Mouse (Mus musculus): Measurements from ENCODE around the gene Slc35e1. TPM values are rescaled to one million over a fixed set of nuclear protein-coding genes. Genes with fewer than 3 reads are reported as not detected.
A peak's percentile ranks its signal among the peaks of the same experiment; 100 is the strongest.

Slc35e1 gene
- polyA plus RNA-seq, 1 experiment from 2014 or later, result 12.2 TPM

DNA sequence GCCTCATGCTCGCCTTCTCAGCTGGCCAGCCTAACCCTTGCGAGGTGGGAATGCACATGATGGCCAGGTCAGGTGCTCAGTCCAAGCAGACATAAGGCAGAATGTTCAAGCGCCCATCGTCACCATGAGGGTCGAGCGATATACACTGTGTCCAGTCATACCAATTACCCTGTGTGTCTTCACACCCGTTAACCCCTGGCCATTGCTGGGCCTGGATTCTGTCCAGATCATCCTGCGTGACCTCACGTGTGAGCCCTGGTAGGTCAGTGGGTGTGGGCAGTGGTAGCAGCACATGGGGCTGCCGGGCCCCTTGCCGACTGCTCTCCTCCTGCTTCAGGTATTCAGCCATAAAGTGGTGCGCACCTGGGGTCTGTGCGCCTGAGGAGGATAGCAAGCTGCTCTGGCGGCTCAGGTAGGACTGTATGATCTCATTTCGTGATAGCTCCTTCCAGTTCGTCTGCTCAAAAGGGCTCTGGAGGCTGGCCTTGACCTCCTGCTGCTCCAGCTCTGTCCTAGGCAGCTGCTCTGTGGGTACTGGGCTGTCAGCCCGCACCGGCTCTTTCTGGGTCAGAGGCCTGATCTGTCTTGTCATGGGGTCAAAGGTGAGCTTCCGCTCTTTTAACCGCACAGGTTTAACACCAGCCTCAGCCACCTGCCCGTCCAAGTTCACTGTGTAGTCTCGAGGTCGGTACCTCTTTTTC lies 3.1 kb upstream of the Slc35e1 start:
- H3K36me3 ChIP-seq (ENCODE audit: control insufficient read depth, insufficient read depth, low read length), result peaks cover 17% of the 10 kb centered on the region
- no peak overlapping the region for H3K27ac ChIP-seq (ENCODE audit: low read depth, low read length)
- peaks cover 31% of the 10 kb centered on the region for H3K4me1 ChIP-seq (ENCODE audit: control insufficient read depth, insufficient read depth, low read length)
- no peaks in the 10 kb centered on the region for H3K9me3 ChIP-seq (replicated peaks; ENCODE audit: control insufficient read depth, low read length)
- ATAC-seq (replicated peaks; ENCODE audit: insufficient number of reproducible peaks, low FRiP score, low TSS enrichment), result no peak
- H3K9ac ChIP-seq (ENCODE audit: low read depth, low read length), result no peak overlapping the region
- no peak overlapping the region for H3K4me2 ChIP-seq
- H3K4me3 ChIP-seq (ENCODE audit: low read depth, low read length), result no peak overlapping the region
- 89% methylated on average over 23 of the region's 23 CpGs for WGBS (ENCODE audit: insufficient replicate concordance)
- no peaks in the 10 kb centered on the region for H3K27me3 ChIP-seq (ENCODE audit: control insufficient read depth, insufficient read depth, low read length)

DNA sequence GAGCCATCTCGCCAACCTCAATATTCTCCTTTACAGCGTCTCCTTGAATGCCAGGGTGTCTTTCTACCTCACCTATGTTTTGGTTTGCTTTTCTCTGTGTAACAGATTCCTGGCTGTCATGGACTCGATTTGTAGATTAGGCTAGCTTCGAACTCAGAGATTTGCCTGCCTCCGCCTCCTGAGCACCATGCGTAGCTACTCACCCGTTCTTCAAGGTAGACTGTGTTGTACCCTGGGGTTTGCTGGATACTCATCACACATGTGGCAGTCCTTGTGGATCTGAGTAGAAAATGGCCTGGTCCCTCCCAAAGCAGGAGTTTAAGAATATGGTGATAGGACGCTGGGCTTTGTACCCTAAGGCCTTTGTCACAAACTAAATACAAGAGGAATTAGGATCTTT lies 967 bp upstream of the Slc35e1 start:
- no peaks in the 10 kb centered on the region for H3K27me3 ChIP-seq (ENCODE audit: control insufficient read depth, insufficient read depth, low read length)
- H3K36me3 ChIP-seq (ENCODE audit: control insufficient read depth, insufficient read depth, low read length), result peaks cover 23% of the 10 kb centered on the region
- no peak for ATAC-seq (replicated peaks; ENCODE audit: insufficient number of reproducible peaks, low FRiP score, low TSS enrichment)
- peaks cover 20% of the 10 kb centered on the region for H3K4me1 ChIP-seq (ENCODE audit: control insufficient read depth, insufficient read depth, low read length)
- H3K4me2 ChIP-seq, result peak overlapping the region; percentile 70
- 15% methylated on average over 8 of the region's 8 CpGs for WGBS (ENCODE audit: insufficient replicate concordance)
- H3K9ac ChIP-seq (ENCODE audit: low read depth, low read length), result peak overlapping the region; percentile 86
- peak overlapping the region; percentile 94 for H3K4me3 ChIP-seq (ENCODE audit: low read depth, low read length)
- no peaks in the 10 kb centered on the region for H3K9me3 ChIP-seq (replicated peaks; ENCODE audit: control insufficient read depth, low read length)
- H3K27ac ChIP-seq (ENCODE audit: low read depth, low read length), result peak overlapping the region; percentile 46; the same call in 1 of the 2 replicates

DNA sequence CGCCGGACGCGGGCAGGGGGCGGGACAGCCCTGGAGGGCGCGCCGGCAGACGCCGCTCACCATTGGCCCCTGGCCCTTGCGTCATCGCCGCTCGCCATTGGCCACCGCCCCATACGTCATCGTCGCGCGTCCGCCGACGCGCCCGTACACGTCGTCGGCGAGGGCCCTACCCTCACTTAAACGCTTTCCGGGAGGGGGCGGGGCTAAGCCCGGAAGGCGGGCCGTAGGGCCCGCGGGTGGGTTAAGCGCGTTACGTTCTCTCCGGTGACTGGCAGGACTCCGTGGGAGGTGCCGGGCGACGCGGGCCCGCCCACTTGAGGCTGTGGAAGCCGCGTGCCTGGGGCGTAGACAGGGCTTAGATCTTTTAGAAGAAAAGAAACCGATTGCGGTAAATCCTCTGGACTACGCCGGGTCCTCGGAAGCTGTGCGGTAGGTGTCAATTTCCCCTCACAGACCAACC lies 238 bp upstream of the Slc35e1 start:
- Histone ChIP-seq H3K9ac (ENCODE audit: low read depth, low read length) (peak overlapping the region; percentile 86), H3K27me3 (ENCODE audit: control insufficient read depth, insufficient read depth, low read length) (no peaks in the 10 kb centered on the region), H3K36me3 (ENCODE audit: control insufficient read depth, insufficient read depth, low read length) (peaks cover 25% of the 10 kb centered on the region), H3K4me3 (ENCODE audit: low read depth, low read length) (peak overlapping the region; percentile 94), H3K4me1 (ENCODE audit: control insufficient read depth, insufficient read depth, low read length) (peaks cover 20% of the 10 kb centered on the region), H3K4me2 (peak overlapping the region; percentile 70), H3K27ac (ENCODE audit: low read depth, low read length) (peak overlapping the region; percentile 46), H3K9me3 (replicated peaks; ENCODE audit: control insufficient read depth, low read length) (no peaks in the 10 kb centered on the region)
- WGBS (ENCODE audit: insufficient replicate concordance), result under 1% methylated on average over 52 of the region's 56 CpGs
- peak; percentile 97 for ATAC-seq (replicated peaks; ENCODE audit: insufficient number of reproducible peaks, low FRiP score, low TSS enrichment)

DNA sequence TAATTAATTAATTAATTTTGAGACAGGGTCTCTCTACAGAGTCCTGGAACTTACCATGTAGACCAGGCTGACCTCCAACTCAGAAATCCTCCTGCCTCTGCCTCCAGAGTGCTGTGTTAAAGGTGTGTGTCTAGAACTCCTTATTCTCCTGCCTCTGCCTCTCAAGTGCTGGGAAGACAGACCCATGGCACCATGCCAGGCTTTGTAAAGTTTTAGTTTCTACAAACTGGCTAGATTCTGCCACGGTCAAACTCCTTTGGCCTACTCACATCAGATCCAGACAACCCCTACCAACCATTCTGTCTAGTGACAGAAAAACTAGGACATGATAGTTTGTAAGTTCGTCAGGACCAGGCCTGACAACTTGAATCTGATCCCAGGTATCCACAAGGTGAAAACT lies 1.4 kb downstream of the Slc35e1 start:
- H3K27me3 ChIP-seq (ENCODE audit: control insufficient read depth, insufficient read depth, low read length), result no peaks in the 10 kb centered on the region
- WGBS (ENCODE audit: insufficient replicate concordance), result 93% methylated on average over 2 of the region's 2 CpGs
- H3K9me3 ChIP-seq (replicated peaks; ENCODE audit: control insufficient read depth, low read length), result no peaks in the 10 kb centered on the region
- H3K9ac ChIP-seq (ENCODE audit: low read depth, low read length), result no peak overlapping the region
- no peak for ATAC-seq (replicated peaks; ENCODE audit: insufficient number of reproducible peaks, low FRiP score, low TSS enrichment)
- peak overlapping the region; percentile 70 for H3K4me2 ChIP-seq
- H3K4me3 ChIP-seq (ENCODE audit: low read depth, low read length), result peak overlapping the region; percentile 94; the same call in 1 of the 2 replicates
- H3K36me3 ChIP-seq (ENCODE audit: control insufficient read depth, insufficient read depth, low read length), result peaks cover 19% of the 10 kb centered on the region
- H3K4me1 ChIP-seq (ENCODE audit: control insufficient read depth, insufficient read depth, low read length), result peaks cover 20% of the 10 kb centered on the region
- no peak overlapping the region for H3K27ac ChIP-seq (ENCODE audit: low read depth, low read length)

DNA sequence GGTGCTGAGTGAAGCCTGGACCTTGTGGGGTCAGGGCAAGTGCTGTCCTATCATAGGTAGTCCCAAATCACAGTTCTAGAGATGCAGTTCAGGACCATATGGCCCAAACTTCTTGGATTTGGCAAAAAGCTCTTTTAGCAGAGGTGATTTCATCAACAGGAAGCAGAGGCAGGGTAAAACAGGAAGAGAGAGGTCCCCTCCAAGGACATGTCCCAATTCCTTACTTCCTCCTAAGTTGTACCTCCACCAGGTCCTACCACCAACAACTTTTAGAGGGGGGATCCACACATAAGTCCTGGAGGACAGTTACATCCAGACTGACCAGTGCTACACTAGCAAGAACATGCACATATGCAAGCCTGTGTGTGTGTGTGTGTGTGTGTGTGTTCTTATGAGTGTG lies 5.4 kb downstream of the Slc35e1 start:
- no peak overlapping the region for H3K4me2 ChIP-seq
- peaks cover 19% of the 10 kb centered on the region; the same call in 1 of the 2 replicates for H3K36me3 ChIP-seq (ENCODE audit: control insufficient read depth, insufficient read depth, low read length)
- H3K9me3 ChIP-seq (replicated peaks; ENCODE audit: control insufficient read depth, low read length), result no peaks in the 10 kb centered on the region
- peaks cover 9% of the 10 kb centered on the region for H3K4me1 ChIP-seq (ENCODE audit: control insufficient read depth, insufficient read depth, low read length)
- H3K27ac ChIP-seq (ENCODE audit: low read depth, low read length), result no peak overlapping the region
- no peaks in the 10 kb centered on the region for H3K27me3 ChIP-seq (ENCODE audit: control insufficient read depth, insufficient read depth, low read length)
- H3K4me3 ChIP-seq (ENCODE audit: low read depth, low read length), result no peak overlapping the region
- no peak overlapping the region for H3K9ac ChIP-seq (ENCODE audit: low read depth, low read length)
- ATAC-seq (replicated peaks; ENCODE audit: insufficient number of reproducible peaks, low FRiP score, low TSS enrichment), result no peak

DNA sequence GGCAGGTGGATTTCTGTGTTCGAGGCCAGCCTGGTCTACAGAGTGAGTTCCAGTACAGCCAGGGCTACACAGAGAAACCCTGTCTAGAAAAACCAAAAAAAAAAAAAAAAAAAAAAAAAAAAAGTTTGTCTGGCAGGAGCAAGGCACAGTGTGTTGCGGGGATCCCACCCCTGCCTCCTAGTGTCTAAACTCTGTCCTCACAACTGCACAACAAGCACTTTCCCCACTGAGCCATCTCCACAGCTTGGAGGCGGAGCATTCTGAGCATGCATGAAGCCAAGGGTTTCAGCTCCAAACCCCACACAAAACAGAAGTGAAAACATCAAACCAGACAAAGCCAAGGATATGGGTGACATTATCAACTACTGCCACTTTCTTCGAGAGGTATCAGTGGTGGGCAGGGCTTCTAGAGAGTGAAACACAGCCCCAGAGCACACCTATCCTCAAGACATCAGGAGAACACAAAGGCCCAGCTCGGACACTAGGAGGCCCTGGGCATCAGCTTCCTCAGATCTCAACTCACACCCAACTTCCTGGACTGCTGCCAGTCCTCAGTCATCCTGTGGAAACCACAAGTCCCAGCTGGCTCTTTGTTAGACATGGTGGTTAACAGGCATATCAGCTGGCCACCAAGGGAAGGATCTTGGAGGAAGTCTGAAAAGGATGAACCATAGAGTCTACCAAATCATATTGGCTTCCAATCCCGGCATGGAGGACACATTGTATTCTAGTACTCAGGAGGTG lies 6.8 kb downstream of the Slc35e1 start:
- no peak overlapping the region for H3K4me2 ChIP-seq
- H3K9me3 ChIP-seq (replicated peaks; ENCODE audit: control insufficient read depth, low read length), result no peaks in the 10 kb centered on the region
- 74% methylated on average over 6 of the region's 6 CpGs for WGBS (ENCODE audit: insufficient replicate concordance)
- H3K4me3 ChIP-seq (ENCODE audit: low read depth, low read length), result no peak overlapping the region
- H3K27me3 ChIP-seq (ENCODE audit: control insufficient read depth, insufficient read depth, low read length), result no peaks in the 10 kb centered on the region
- no peak for ATAC-seq (replicated peaks; ENCODE audit: insufficient number of reproducible peaks, low FRiP score, low TSS enrichment)
- no peak overlapping the region for H3K27ac ChIP-seq (ENCODE audit: low read depth, low read length)
- H3K4me1 ChIP-seq (ENCODE audit: control insufficient read depth, insufficient read depth, low read length), result peaks cover 3% of the 10 kb centered on the region; the same call in 1 of the 2 replicates
- peaks cover 19% of the 10 kb centered on the region; the same call in 1 of the 2 replicates for H3K36me3 ChIP-seq (ENCODE audit: control insufficient read depth, insufficient read depth, low read length)
- no peak overlapping the region for H3K9ac ChIP-seq (ENCODE audit: low read depth, low read length)

DNA sequence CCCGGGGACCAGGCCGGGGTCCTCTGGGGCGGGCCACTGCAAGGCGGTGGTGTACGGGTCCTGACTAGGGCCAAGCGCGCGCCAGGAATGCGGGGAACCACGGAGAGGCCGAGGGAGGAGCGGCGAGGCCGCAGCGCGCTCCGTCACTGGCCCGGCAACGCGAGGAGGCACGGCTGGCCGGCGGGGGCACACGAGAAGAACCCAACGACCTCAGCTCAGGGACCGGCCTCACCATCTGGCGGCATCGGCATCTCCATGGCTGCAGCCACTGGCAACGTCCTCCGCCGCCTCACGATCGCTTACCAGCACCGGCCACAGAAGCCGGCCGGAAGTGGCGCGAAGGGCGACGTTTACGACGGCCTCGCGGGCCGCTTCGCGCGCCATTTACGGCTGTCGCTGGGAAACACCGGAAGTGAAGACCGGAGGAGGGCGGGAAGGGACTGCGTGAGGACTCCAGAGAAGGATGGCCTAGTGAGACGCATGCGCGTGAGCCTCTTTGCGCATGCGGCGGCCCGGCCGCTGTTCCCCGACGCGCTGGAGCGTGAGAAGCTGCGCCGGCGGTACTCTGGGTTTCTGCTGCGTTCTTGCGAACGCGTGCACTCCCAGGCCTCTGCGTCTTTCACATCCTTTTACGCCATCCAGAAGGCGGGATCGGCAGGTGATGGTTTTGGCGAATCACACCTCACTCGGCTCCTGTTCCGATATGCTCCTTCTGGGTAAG lies 17.4 kb downstream of the Slc35e1 start, which contains the start of gene Cherp:
TSS of gene Cherp (minus strand) at position 401 of the 721 bp plus-strand sequence.
- peaks cover 18% of the 10 kb centered on the region for H3K36me3 ChIP-seq (ENCODE audit: control insufficient read depth, insufficient read depth, low read length)
- no peaks in the 10 kb centered on the region for H3K9me3 ChIP-seq (replicated peaks; ENCODE audit: control insufficient read depth, low read length)
- H3K27ac ChIP-seq (ENCODE audit: low read depth, low read length), result peak within 1 kb of the TSS; percentile 90
- H3K9ac ChIP-seq (ENCODE audit: low read depth, low read length), result peak within 1 kb of the TSS; percentile 82
- WGBS (ENCODE audit: insufficient replicate concordance), result under 1% methylated on average over 80 of the region's 80 CpGs
- H3K4me1 ChIP-seq (ENCODE audit: control insufficient read depth, insufficient read depth, low read length), result peaks cover 12% of the 10 kb centered on the region; the same call in 1 of the 2 replicates
- peak; percentile 91 for ATAC-seq (replicated peaks; ENCODE audit: insufficient number of reproducible peaks, low FRiP score, low TSS enrichment)
- H3K27me3 ChIP-seq (ENCODE audit: control insufficient read depth, insufficient read depth, low read length), result no peaks in the 10 kb centered on the region
- peak within 1 kb of the TSS; percentile 82 for H3K4me3 ChIP-seq (ENCODE audit: low read depth, low read length)
- H3K4me2 ChIP-seq, result peak within 1 kb of the TSS; percentile 97

DNA sequence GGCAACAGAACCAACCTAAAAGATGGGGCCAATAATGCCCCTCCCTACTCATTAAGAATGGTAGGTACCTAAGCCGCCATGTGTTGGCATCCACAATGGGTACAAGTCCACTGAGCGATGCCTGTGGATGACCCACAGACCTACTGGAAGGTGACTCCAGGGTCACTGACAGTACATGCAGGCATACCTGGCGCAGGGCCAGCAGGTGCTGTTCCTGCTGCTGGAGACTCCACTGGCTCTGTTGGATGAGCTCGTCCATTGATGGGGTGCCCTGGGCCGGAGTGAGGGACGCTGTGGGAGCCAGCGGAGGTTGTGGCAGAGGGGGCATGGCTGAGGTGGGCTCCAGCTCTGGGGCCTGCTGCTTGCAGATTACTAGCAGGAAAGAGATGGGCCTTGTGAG lies 21.7 kb downstream of the Slc35e1 start:
- Histone ChIP-seq H3K4me1 (ENCODE audit: control insufficient read depth, insufficient read depth, low read length) (0 out of 2 replicates have a peak, but pooled peaks cover 6% of the 10 kb centered on the region), H3K9me3 (replicated peaks; ENCODE audit: control insufficient read depth, low read length) (no peaks in the 10 kb centered on the region), H3K9ac (ENCODE audit: low read depth, low read length) (no peak overlapping the region), H3K27me3 (ENCODE audit: control insufficient read depth, insufficient read depth, low read length) (no peaks in the 10 kb centered on the region), H3K27ac (ENCODE audit: low read depth, low read length) (no peak overlapping the region), H3K36me3 (ENCODE audit: control insufficient read depth, insufficient read depth, low read length) (peaks cover 56% of the 10 kb centered on the region), H3K4me3 (ENCODE audit: low read depth, low read length) (no peak overlapping the region), H3K4me2 (no peak overlapping the region)
- WGBS (ENCODE audit: insufficient replicate concordance), result 93% methylated on average over 7 of the region's 7 CpGs
- no peak for ATAC-seq (replicated peaks; ENCODE audit: insufficient number of reproducible peaks, low FRiP score, low TSS enrichment)

Data from heart, embryonic 11.5 days (tissue).